Mouse (Mus musculus) liver, postnatal 0 days (tissue): Measurements from ENCODE around the gene Acacb.

Experiments used
- CTCF ChIP-seq: sonication (generic); IDR thresholded peaks from 2 replicates; pipeline ENCODE4 v1.5.1; 2016; ENCODE audit warnings: antibody characterized with exemption, low read depth
- EP300 ChIP-seq: IDR thresholded peaks from 2 replicates; pipeline ENCODE4 v1.6.1; 2016; ENCODE audit warnings: antibody characterized with exemption, low read depth, mild to moderate bottlenecking

DNA sequence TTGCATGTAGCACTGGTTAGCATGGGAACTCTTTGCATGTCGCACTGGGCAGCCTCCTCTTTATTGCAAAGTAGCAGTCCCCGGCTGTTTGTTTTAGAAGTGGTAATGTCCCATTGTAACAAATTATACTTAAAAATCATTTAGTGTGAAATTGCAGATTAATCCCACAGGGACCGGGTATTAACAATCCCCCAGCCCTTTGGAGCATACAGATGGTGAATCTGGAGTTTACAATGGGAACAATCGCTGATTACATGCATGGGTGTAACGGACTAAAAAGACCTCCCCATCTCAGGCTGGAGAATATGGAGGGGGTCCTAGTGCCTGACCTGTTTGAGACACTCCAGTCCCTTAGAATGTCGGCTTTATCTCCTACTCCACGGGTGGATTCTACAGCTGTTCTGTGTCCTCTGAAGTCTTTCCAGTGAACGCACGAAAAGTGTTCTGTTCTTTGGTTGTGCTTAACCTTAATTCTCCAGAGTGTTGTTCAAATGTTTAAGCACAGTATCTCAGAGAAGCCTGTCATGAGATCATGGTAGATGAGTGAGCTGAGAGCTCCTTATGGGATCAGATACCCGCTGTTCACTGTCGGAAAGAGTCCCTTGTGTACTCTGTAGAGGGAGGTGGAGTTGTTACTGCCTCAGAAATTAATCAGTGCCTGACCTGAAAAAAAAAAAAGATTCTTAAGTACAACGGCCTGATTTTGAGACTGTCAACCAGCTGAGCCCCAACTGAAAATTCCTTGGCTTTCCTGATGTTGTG, 133.2 kb downstream of the Acacb start:
- TF ChIP-seq CTCF: no peak
- TF ChIP-seq EP300: no peak
